Mouse (Mus musculus) embryonic facial prominence, embryonic 14.5 days (tissue): ENCODE measurements around the gene Rab28. TPM values are rescaled to one million over a fixed set of nuclear protein-coding genes. Genes with fewer than 3 reads are reported as not detected.

ENCODE experiments used
- ATAC-seq: fragments of 200-750 bp; cut with Nextera tagmentation; 2 replicates; pipeline ENCODE4 v1.8.0; 2017; ENCODE audit warnings: low read depth, moderate number of reproducible peaks, moderate TSS enrichment
- DNase-seq: peaks from one replicate; pipeline ENCODE4 v3.0.0-alpha.2; 2015; ENCODE audit warnings: low spot score
- H3K27ac ChIP-seq: fragments of 300-500 bp; sonication (generic); replicated peaks from 2 replicates; pipeline ENCODE4 v1.5.1; 2014; ENCODE audit warnings: low read depth, mild to moderate bottlenecking, low read length, moderate library complexity
- H3K27me3 ChIP-seq: fragments of 300-500 bp; sonication (generic); replicated peaks from 2 replicates; pipeline ENCODE4 v1.6.1; 2014; ENCODE audit warnings: low read length; ENCODE audit not compliant: control insufficient read depth, insufficient read depth
- H3K36me3 ChIP-seq: fragments of 300-500 bp; sonication (generic); 2 replicates; pipeline ENCODE4 v1.6.1; 2014; ENCODE audit warnings: low read length, mixed read lengths; ENCODE audit not compliant: control insufficient read depth, insufficient read depth
- H3K4me1 ChIP-seq: fragments of 300-500 bp; sonication (generic); 2 replicates; pipeline ENCODE4 v1.6.1; 2014; ENCODE audit warnings: antibody characterized with exemption, low read length; ENCODE audit not compliant: control insufficient read depth, insufficient read depth
- H3K4me2 ChIP-seq: fragments of 300-500 bp; sonication (generic); 2 replicates; pipeline ENCODE4 v1.6.1; 2014; ENCODE audit warnings: low read depth, mild to moderate bottlenecking, low read length, moderate library complexity, mixed read lengths
- H3K4me3 ChIP-seq: fragments of 300-500 bp; sonication (generic); 2 replicates; pipeline ENCODE4 v1.5.1; 2014; ENCODE audit warnings: low read depth, mild to moderate bottlenecking, low read length
- H3K9ac ChIP-seq: fragments of 300-500 bp; sonication (generic); 2 replicates; pipeline ENCODE4 v1.6.1; 2014; ENCODE audit warnings: low read depth, mild to moderate bottlenecking, low read length, moderate library complexity, mixed read lengths
- H3K9me3 ChIP-seq: fragments of 300-500 bp; sonication (generic); 2 replicates; pipeline ENCODE4 v1.6.1; 2016; ENCODE audit warnings: low read length; ENCODE audit not compliant: control insufficient read depth
- WGBS: fragments of 180-500 bp; shearing (Covaris S2); extraction: QIAGEN DNeasy Blood & Tissue Kit; methylation state at CpG from one replicate; pipeline ENCODE4 v1.1.7; 2014; 5-methylcytosine and 5-hydroxymethylcytosine counted together
- polyA plus RNA-seq: library from polyadenylated mRNA; unstranded; fragments of >200 nt; fragmentation: Nextera tagmentation; extraction: Ambion mirVana; gene quantifications from 2 replicates; pipeline ENCODE4 v1.2.1, GENCODE M21; 2014

The Rab28 gene
- polyA plus RNA-seq, 1 experiment from 2014 or later = 72.4 TPM

DNA sequence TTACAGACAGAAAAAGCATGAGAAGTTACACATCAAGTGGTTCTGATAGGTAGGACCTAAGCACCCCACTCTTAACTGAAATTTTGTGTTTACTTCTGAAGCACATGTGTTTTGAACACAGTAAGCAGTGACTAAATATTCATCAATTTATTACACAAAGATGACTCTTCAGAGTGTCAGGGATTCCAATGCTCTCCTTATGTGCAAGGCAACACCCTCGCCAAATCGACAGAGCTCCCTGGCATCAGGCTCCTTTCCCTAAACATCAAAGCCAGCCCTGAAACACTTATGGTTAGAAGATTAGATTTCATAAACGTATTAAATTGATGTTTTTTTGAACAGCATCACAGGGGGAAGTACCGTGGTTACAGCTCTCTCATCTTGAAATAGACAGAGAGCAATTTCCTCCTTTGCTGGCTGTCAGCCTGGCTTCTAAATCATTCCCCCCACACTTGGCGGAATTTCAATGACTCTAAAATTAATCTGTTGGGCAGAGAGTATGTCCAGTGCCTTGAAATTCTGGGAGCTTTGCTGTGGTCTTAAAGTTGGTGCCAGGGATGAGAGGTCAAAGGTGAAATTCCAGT is 97.4 kb downstream of the Rab28 start:
- WGBS = 46% methylated on average over 5 of the region's 5 CpGs
- no peak for ATAC-seq
- H3K27ac ChIP-seq = no peak overlapping the region
- no peaks in the 10 kb centered on the region for H3K27me3 ChIP-seq
- H3K9me3 ChIP-seq = no peaks in the 10 kb centered on the region
- DNase-seq = peak; percentile 39
- H3K4me3 ChIP-seq = no peak overlapping the region
- H3K36me3 ChIP-seq = no peaks in the 10 kb centered on the region
- no peak overlapping the region for H3K4me2 ChIP-seq
- H3K4me1 ChIP-seq = no peaks in the 10 kb centered on the region
- H3K9ac ChIP-seq = no peak overlapping the region

DNA sequence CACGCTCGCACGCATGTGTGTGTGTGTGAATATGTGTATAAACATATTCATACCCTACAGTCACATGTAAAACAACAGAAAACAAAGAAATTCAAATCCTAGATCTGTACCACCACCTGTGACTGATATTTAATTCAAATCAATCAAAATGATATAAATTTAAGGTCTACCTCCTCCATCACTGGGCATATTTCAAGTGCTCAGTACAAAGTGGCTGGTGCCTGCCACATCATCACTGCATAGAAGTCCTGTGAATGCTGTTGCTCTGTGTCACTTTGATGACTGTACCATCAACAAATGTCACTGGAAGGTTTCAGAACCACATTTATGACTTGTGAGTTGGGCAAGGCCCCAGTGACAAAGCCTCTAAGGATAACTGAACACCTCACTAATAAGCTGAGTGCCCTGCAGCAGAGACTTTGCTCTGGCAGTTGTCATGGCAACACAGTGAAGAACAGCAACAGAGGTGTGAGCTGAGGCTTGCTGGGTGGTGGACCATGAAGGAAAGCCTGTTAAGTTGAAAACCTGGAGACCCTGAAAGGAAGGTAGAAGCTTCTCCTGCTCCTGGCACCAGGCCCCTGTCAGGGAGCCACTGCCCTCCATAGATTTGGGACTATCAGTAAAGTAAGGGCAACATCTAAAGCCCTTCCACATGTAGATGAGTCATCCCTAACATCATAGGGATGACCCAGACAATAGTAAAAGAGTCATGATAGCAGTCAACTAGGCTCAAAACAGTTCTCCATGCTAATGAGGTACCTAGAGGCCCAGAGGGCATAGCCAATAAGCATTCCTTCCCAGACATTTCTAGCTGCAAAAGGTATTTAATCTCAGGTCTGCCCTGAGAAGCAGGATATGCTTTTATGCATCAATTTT is 111.5 kb downstream of the Rab28 start:
- no peaks in the 10 kb centered on the region for H3K4me1 ChIP-seq
- ATAC-seq = peak; percentile 68; the same call in 1 of the 2 replicates
- no peaks in the 10 kb centered on the region for H3K36me3 ChIP-seq
- H3K27me3 ChIP-seq = no peaks in the 10 kb centered on the region
- DNase-seq = no peak
- no peak overlapping the region for H3K27ac ChIP-seq
- H3K9me3 ChIP-seq = no peaks in the 10 kb centered on the region
- H3K4me3 ChIP-seq = no peak overlapping the region
- H3K9ac ChIP-seq = no peak overlapping the region
- no peak overlapping the region for H3K4me2 ChIP-seq
- 90% methylated on average over 3 of the region's 3 CpGs for WGBS

DNA sequence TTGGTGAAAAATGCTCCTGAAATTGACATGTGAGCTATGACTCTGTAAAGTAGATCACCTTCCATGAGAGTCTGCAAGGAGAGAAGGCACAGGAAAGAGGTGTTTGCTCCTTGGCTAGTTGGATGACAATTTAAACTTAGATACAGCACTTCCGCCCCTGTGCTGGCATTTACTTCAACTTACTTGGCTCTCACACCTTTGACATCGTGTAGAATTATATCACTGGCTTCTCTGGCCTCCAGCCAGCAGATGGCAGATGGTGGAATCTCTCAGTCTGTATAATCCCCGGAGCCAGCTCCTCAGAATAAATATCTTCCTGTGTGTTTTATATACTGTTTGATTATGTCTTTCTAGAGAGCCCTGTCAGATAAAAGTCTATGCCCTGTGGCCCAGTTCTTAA is 112.8 kb downstream of the Rab28 start:
- DNase-seq (no peak), ATAC-seq (no peak)
- 63% methylated on average over 3 of the region's 3 CpGs for WGBS
- no peaks in the 10 kb centered on the region for H3K4me1 ChIP-seq
- no peak overlapping the region for H3K27ac ChIP-seq
- no peaks in the 10 kb centered on the region for H3K36me3 ChIP-seq
- no peak overlapping the region for H3K4me3 ChIP-seq
- no peaks in the 10 kb centered on the region for H3K27me3 ChIP-seq
- no peaks in the 10 kb centered on the region for H3K9me3 ChIP-seq
- no peak overlapping the region for H3K4me2 ChIP-seq
- no peak overlapping the region for H3K9ac ChIP-seq

DNA sequence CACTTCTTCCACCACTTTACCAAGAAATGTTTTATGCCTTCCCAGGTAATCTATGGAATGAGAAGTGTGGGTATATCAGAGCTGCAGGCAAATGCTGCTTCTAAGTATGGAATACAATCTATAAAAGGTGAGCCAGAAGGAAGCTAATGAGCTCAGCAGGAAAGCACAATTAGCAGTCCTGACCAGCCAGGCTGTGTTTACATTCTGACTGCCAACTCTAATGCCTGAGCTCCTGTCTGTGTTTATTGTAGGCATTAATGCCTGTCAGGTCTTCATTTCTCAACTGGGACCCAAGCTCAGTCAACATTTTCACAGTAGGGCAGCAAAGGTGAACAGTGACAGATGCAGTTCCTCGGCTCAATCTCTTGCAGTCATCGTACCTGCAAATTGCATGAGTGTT is 129.9 kb downstream of the Rab28 start:
- Histone ChIP-seq H3K27me3 (no peaks in the 10 kb centered on the region), H3K9me3 (0 out of 2 replicates have a peak, but pooled peaks cover 2% of the 10 kb centered on the region), H3K9ac (no peak overlapping the region), H3K4me1 (no peaks in the 10 kb centered on the region), H3K4me2 (no peak overlapping the region), H3K4me3 (no peak overlapping the region), H3K36me3 (no peaks in the 10 kb centered on the region), H3K27ac (no peak overlapping the region)
- ATAC-seq (no peak), DNase-seq (no peak)
- 78% methylated on average over 2 of the region's 2 CpGs for WGBS

Other genes with a start within 250 kb of the Rab28 start
- gene Nkx3-2, start 56.3 kb upstream of the Rab28 start, polyA plus RNA-seq = 1.2 and 1.6 TPM in 2 replicates
- gene Bod1l, start 136.2 kb upstream of the Rab28 start, polyA plus RNA-seq = 20.7 and 23.5 TPM in 2 replicates